Mouse (Mus musculus): Measurements from ENCODE around the gene Ddx23. TPM values are rescaled to one million over a fixed set of nuclear protein-coding genes. Genes with fewer than 3 reads are reported as not detected.

Ddx23 gene
- polyA plus RNA-seq, 1 experiment: 59.7 TPM

DNA sequence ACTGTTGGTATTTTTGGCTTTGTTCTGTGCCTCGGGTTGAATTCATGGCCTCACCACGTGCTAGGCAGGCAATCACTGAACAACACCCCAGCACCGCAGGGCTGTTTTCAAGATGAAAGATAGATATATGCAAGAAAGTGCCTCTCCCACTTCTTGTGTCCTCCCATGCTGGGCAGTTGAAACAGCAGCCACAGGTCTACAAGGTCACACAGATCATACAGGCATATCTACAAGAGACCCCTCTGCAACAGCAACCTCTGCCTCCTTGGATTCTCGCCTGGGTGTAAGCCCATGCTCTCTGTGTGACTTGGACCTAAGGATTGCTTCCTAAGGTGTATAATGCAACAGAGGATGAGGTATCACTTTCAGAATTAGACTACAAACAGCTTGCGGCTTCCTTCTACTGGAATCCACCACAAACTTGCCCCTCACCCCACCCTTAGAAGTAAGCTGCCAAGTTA, 39.3 kb downstream of the Ddx23 start:
- WGBS: 31% methylated on average over 5 of the region's 5 CpGs
- H3K36me3 ChIP-seq (ENCODE audit: control insufficient read depth, insufficient read depth, low read length): no peaks in the 10 kb centered on the region
- no peaks in the 10 kb centered on the region; the same call in 1 of the 2 replicates for H3K27me3 ChIP-seq (ENCODE audit: control insufficient read depth, insufficient read depth, low read length)
- peaks cover 30% of the 10 kb centered on the region for H3K4me1 ChIP-seq (replicated peaks; ENCODE audit: control insufficient read depth, insufficient read depth, low read length)
- TF ChIP-seq POLR2A (IDR thresholded peaks at IDR 0.05; ENCODE audit: control insufficient read depth, extremely low read depth, insufficient read depth, low read length, poor library complexity) (no peak), CTCF (IDR thresholded peaks at IDR 0.05; ENCODE audit: borderline replicate concordance, control insufficient read depth, extremely low read depth, insufficient read depth, low read length, poor library complexity) (no peak)
- DNase-seq: no peak
- H3K4me3 ChIP-seq (ENCODE audit: control insufficient read depth, insufficient read depth, low read length): no peak overlapping the region
- H3K27ac ChIP-seq (ENCODE audit: control insufficient read depth, insufficient read depth, low read length): peak overlapping the region; percentile 95

DNA sequence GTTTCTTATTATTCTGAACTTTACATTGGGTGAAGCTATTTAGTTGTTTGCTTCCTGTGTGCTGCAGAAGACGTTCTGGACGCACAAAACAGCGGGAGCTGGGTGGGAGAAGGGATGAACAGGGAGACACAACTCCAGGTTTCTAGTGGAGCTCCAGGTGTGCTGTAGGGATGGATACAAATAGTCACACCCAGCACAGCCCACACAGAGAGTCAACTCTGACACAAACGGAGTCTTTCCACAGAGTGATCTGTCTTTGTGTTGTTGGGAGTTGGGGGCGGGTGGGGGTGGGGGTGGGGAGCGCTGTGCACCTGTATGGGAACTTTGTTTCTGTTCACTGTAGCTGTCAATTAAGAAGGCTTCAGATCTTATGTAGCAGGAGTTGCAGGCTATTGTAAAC, 40.0 kb downstream of the Ddx23 start:
- WGBS: 32% methylated on average over 6 of the region's 6 CpGs
- TF ChIP-seq POLR2A (IDR thresholded peaks at IDR 0.05; ENCODE audit: control insufficient read depth, extremely low read depth, insufficient read depth, low read length, poor library complexity): no peak
- no peak for TF ChIP-seq CTCF (IDR thresholded peaks at IDR 0.05; ENCODE audit: borderline replicate concordance, control insufficient read depth, extremely low read depth, insufficient read depth, low read length, poor library complexity)
- H3K27ac ChIP-seq (ENCODE audit: control insufficient read depth, insufficient read depth, low read length): peak overlapping the region; percentile 95

DNA sequence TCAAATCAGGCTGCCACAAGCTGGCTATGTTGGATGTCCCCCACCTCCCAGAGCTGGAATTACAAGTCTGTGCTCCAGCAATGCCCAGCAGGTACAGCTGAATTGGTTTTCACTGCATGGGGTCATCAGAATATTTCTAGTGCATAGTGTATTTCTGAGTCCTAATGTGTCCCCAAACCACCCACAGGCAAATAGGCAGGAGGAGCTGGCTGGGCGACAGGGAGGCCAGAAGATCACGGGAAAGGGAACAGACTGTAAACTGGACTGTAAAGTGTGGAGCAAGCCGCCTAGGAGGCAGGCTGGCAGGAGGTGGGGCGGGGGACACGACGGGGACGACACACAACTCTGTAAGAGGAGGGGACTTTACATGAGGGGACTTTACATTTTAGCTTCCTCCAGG, 40.5 kb downstream of the Ddx23 start:
- no peaks in the 10 kb centered on the region; the same call in 1 of the 2 replicates for H3K27me3 ChIP-seq (ENCODE audit: control insufficient read depth, insufficient read depth, low read length)
- H3K4me3 ChIP-seq (ENCODE audit: control insufficient read depth, insufficient read depth, low read length): no peak overlapping the region
- 32% methylated on average over 7 of the region's 7 CpGs for WGBS
- H3K36me3 ChIP-seq (ENCODE audit: control insufficient read depth, insufficient read depth, low read length): no peaks in the 10 kb centered on the region
- TF ChIP-seq POLR2A (IDR thresholded peaks at IDR 0.05; ENCODE audit: control insufficient read depth, extremely low read depth, insufficient read depth, low read length, poor library complexity): no peak
- TF ChIP-seq CTCF (IDR thresholded peaks at IDR 0.05; ENCODE audit: borderline replicate concordance, control insufficient read depth, extremely low read depth, insufficient read depth, low read length, poor library complexity): no peak
- no peak for DNase-seq
- peaks cover 26% of the 10 kb centered on the region for H3K4me1 ChIP-seq (replicated peaks; ENCODE audit: control insufficient read depth, insufficient read depth, low read length)
- H3K27ac ChIP-seq (ENCODE audit: control insufficient read depth, insufficient read depth, low read length): peak overlapping the region; percentile 95

More for the DNA sequence above, 40.0 kb downstream of the Ddx23 start:
- DNase-seq: no peak
- peaks cover 26% of the 10 kb centered on the region for H3K4me1 ChIP-seq (replicated peaks; ENCODE audit: control insufficient read depth, insufficient read depth, low read length)
- no peaks in the 10 kb centered on the region for H3K36me3 ChIP-seq (ENCODE audit: control insufficient read depth, insufficient read depth, low read length)
- H3K27me3 ChIP-seq (ENCODE audit: control insufficient read depth, insufficient read depth, low read length): no peaks in the 10 kb centered on the region; the same call in 1 of the 2 replicates
- no peak overlapping the region for H3K4me3 ChIP-seq (ENCODE audit: control insufficient read depth, insufficient read depth, low read length)

DNA sequence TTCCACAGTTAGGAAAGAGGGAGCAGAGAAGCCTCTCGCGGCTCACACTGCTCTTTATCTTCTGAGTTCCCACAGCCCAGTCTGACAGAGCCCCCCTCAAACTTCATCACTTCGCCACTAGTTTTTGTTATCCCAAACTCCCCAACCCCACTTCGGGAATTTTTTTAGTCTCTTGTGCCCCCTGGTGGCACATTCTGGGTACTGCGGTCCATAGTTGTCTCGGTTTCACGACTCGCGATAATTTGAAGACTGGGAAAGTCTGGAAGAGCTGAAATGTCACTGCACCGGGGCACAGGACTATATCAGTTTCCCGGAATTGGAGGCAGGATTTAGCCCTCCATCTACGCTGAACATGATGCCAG, 45.5 kb downstream of the Ddx23 start:
- peak; percentile 81 for DNase-seq
- 2% methylated on average over 12 of the region's 12 CpGs for WGBS
- H3K27me3 ChIP-seq (ENCODE audit: control insufficient read depth, insufficient read depth, low read length): no peaks in the 10 kb centered on the region
- peaks cover 16% of the 10 kb centered on the region for H3K4me1 ChIP-seq (replicated peaks; ENCODE audit: control insufficient read depth, insufficient read depth, low read length)
- no peaks in the 10 kb centered on the region for H3K36me3 ChIP-seq (ENCODE audit: control insufficient read depth, insufficient read depth, low read length)
- H3K27ac ChIP-seq (ENCODE audit: control insufficient read depth, insufficient read depth, low read length): no peak overlapping the region
- no peak overlapping the region for H3K4me3 ChIP-seq (ENCODE audit: control insufficient read depth, insufficient read depth, low read length)
- TF ChIP-seq CTCF (IDR thresholded peaks at IDR 0.05; ENCODE audit: borderline replicate concordance, control insufficient read depth, extremely low read depth, insufficient read depth, low read length, poor library complexity) (peak; percentile 33; the same call in 1 of the 2 replicates), POLR2A (IDR thresholded peaks at IDR 0.05; ENCODE audit: control insufficient read depth, extremely low read depth, insufficient read depth, low read length, poor library complexity) (no peak)

DNA sequence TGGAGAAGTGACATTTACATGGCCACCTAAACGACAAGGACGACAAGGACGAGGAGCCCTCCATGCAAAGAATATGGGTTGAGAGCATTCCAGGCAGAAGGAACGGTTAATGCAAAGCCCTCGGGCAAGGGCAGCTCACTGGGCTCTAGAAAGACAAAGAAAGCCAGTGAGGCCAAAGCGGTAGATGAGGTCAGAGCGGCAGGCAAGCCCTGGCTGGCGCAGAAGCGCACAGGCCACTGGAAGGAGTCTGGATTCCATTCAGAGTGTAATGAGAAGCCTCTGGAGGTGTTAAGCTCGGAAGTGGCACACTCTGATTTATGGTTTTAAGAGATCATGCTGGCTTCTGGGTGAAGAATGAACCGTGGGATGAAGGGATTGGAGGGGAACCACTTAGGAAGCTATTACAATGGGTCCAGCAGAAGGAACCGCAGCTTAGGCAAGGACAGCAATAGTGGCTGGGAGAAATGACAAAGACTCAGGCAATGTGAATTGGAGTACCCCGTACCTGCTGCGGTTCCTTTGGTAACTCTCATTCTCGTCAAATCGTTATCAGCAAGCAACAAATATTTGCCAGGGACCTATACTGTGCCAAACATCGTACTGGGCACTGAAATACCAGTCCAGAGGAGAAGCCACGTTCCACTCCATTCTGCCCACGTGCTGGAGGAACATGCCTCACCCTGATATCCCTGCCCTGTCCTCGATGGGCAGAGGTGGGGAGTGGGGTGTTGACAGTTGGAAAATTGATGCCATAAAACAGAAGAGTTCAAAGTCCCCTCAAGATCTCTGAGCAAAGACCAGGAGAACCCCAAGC, 46.1 kb downstream of the Ddx23 start:
- no peak overlapping the region for H3K4me3 ChIP-seq (ENCODE audit: control insufficient read depth, insufficient read depth, low read length)
- no peaks in the 10 kb centered on the region for H3K36me3 ChIP-seq (ENCODE audit: control insufficient read depth, insufficient read depth, low read length)
- no peak for TF ChIP-seq CTCF (IDR thresholded peaks at IDR 0.05; ENCODE audit: borderline replicate concordance, control insufficient read depth, extremely low read depth, insufficient read depth, low read length, poor library complexity)
- no peak for TF ChIP-seq POLR2A (IDR thresholded peaks at IDR 0.05; ENCODE audit: control insufficient read depth, extremely low read depth, insufficient read depth, low read length, poor library complexity)
- WGBS: 73% methylated on average over 20 of the region's 20 CpGs
- H3K4me1 ChIP-seq (replicated peaks; ENCODE audit: control insufficient read depth, insufficient read depth, low read length): peaks cover 12% of the 10 kb centered on the region
- no peak for DNase-seq
- H3K27ac ChIP-seq (ENCODE audit: control insufficient read depth, insufficient read depth, low read length): no peak overlapping the region
- no peaks in the 10 kb centered on the region for H3K27me3 ChIP-seq (ENCODE audit: control insufficient read depth, insufficient read depth, low read length)

DNA sequence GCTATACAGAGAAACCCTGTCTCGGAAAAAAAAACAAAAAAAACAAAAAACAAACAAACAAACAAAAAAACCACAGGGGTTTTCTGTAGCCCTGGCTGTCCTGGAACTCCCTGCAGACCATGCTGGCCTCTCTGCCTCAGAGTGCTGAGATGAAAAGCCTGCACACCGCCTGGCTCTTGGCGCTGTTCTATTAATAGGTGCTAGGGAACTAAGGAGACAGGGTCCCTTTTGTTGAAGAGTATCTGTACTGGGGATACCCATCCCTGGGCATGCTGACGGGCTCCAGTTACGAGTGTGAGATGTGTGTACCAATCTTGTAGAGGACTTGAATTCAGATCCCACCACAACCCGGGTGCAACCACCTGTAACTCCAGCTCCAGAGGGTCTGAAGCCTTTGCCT, 46.9 kb downstream of the Ddx23 start:
- H3K4me1 ChIP-seq (replicated peaks; ENCODE audit: control insufficient read depth, insufficient read depth, low read length): peaks cover 9% of the 10 kb centered on the region
- H3K27ac ChIP-seq (ENCODE audit: control insufficient read depth, insufficient read depth, low read length): no peak overlapping the region
- no peaks in the 10 kb centered on the region for H3K36me3 ChIP-seq (ENCODE audit: control insufficient read depth, insufficient read depth, low read length)
- no peaks in the 10 kb centered on the region for H3K27me3 ChIP-seq (ENCODE audit: control insufficient read depth, insufficient read depth, low read length)
- WGBS: 89% methylated on average over 6 of the region's 6 CpGs
- no peak overlapping the region for H3K4me3 ChIP-seq (ENCODE audit: control insufficient read depth, insufficient read depth, low read length)
- TF ChIP-seq POLR2A (IDR thresholded peaks at IDR 0.05; ENCODE audit: control insufficient read depth, extremely low read depth, insufficient read depth, low read length, poor library complexity): no peak
- no peak for TF ChIP-seq CTCF (IDR thresholded peaks at IDR 0.05; ENCODE audit: borderline replicate concordance, control insufficient read depth, extremely low read depth, insufficient read depth, low read length, poor library complexity)
- DNase-seq: no peak

Measured in thymus, adult 2 months (tissue).